Mouse (Mus musculus): ENCODE results near the gene 4930562C15Rik. TPM values are rescaled to one million over a fixed set of nuclear protein-coding genes. Genes with fewer than 3 reads are reported as not detected.

Gene 4930562C15Rik
- polyA plus RNA-seq, 1 experiment from 2014 or later, result 0.05 TPM

- Histone ChIP-seq H3K27ac (ENCODE audit: low read length) (no peak overlapping the region), H3K4me2 (ENCODE audit: low read depth, low read length) (no peak overlapping the region), H3K4me1 (ENCODE audit: control insufficient read depth, low read depth, low read length) (no peaks in the 10 kb centered on the region), H3K36me3 (ENCODE audit: control insufficient read depth, insufficient read depth) (no peaks in the 10 kb centered on the region), H3K27me3 (ENCODE audit: control insufficient read depth, insufficient read depth, low read depth, low read length) (no peaks in the 10 kb centered on the region), H3K9me3 (replicated peaks; ENCODE audit: control insufficient read depth, low read length) (no peaks in the 10 kb centered on the region), H3K4me3 (ENCODE audit: low read depth, low read length) (no peak overlapping the region), H3K9ac (ENCODE audit: low read depth, low read length) (no peak overlapping the region)
- ATAC-seq (ENCODE audit: low read depth), result no peak
- WGBS (ENCODE audit: insufficient replicate concordance), result 52% methylated on average over 7 of the region's 7 CpGs
These were observed 15.1 kb downstream of the 4930562C15Rik start for GRCm38 (mm10) chr16:4850361-4850760.

DNA sequence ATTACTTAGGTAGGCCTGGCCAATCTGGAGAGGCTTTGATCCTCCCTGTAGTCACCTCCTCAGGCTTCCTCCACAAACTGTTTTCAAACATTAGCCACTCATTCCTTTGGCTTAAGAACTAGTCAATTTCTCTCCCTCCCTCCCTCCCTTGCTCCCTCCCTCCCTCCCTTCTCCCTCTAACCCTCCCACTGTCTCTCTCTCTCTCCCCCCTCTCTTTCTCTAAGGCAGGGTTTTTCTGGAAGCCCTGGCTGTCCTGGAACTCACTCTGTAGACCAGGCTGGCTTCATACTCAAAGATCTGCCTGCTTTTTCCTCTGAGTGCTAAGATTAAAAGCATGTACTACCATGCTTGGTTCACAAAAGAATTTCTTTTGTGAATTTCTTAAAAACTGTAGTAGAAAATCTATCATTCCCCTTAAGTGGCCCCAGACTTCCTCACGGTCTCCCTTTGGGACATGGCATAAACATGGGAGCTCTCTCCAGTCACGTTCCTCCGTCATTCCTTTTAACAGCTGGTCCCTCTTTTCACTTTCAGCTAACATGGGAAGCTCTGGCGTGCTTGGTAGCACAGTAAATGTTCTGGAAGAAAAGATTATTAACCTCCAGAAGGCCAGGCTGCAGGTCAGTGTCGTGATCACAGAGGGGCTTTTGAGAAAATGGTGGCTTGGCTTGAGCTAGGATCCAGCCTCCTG is 15.9 kb downstream of the 4930562C15Rik start:
- H3K4me2 ChIP-seq (ENCODE audit: low read depth, low read length), result no peak overlapping the region
- H3K27me3 ChIP-seq (ENCODE audit: control insufficient read depth, insufficient read depth, low read depth, low read length), result no peaks in the 10 kb centered on the region
- no peak for ATAC-seq (ENCODE audit: low read depth)
- H3K27ac ChIP-seq (ENCODE audit: low read length), result no peak overlapping the region
- no peak overlapping the region for H3K9ac ChIP-seq (ENCODE audit: low read depth, low read length)
- no peaks in the 10 kb centered on the region for H3K36me3 ChIP-seq (ENCODE audit: control insufficient read depth, insufficient read depth)
- no peak overlapping the region for H3K4me3 ChIP-seq (ENCODE audit: low read depth, low read length)
- H3K4me1 ChIP-seq (ENCODE audit: control insufficient read depth, low read depth, low read length), result no peaks in the 10 kb centered on the region
- no peaks in the 10 kb centered on the region for H3K9me3 ChIP-seq (replicated peaks; ENCODE audit: control insufficient read depth, low read length)
- 62% methylated on average over 5 of the region's 5 CpGs for WGBS (ENCODE audit: insufficient replicate concordance)

DNA sequence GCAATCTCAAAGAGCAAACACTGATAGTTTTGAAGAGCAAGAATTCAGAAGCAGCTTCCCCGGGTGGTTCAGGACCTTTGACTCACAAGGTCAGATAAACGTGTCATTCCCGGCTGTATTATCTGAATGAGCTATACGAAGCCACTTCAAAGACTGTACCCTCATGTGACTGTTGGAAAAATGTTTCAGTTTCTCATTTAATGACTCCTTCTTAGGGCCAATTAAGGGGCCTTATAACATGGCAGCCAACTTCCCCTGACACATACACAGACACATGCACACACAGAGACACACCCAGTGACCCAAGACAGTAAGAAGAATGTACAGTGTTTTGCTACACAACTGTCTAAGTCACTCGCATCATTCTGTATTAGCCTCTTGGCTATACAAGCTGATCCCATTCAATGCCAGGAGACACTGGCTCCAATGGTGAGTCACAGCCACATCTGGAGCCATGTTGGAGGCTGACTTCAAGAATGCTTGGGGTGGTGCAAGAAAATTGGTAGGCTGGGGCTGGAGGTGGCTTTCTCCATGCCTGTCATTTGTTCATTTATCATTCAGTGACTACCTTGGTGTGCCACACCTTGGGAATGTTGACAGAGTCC is 19.9 kb downstream of the 4930562C15Rik start:
- no peak overlapping the region for H3K4me2 ChIP-seq (ENCODE audit: low read depth, low read length)
- 43% methylated on average over 5 of the region's 5 CpGs for WGBS (ENCODE audit: insufficient replicate concordance)
- H3K4me3 ChIP-seq (ENCODE audit: low read depth, low read length), result no peak overlapping the region
- H3K27ac ChIP-seq (ENCODE audit: low read length), result no peak overlapping the region
- ATAC-seq (ENCODE audit: low read depth), result no peak
- no peaks in the 10 kb centered on the region for H3K9me3 ChIP-seq (replicated peaks; ENCODE audit: control insufficient read depth, low read length)
- H3K27me3 ChIP-seq (ENCODE audit: control insufficient read depth, insufficient read depth, low read depth, low read length), result no peaks in the 10 kb centered on the region
- no peaks in the 10 kb centered on the region for H3K4me1 ChIP-seq (ENCODE audit: control insufficient read depth, low read depth, low read length)
- H3K36me3 ChIP-seq (ENCODE audit: control insufficient read depth, insufficient read depth), result no peaks in the 10 kb centered on the region
- H3K9ac ChIP-seq (ENCODE audit: low read depth, low read length), result no peak overlapping the region

DNA sequence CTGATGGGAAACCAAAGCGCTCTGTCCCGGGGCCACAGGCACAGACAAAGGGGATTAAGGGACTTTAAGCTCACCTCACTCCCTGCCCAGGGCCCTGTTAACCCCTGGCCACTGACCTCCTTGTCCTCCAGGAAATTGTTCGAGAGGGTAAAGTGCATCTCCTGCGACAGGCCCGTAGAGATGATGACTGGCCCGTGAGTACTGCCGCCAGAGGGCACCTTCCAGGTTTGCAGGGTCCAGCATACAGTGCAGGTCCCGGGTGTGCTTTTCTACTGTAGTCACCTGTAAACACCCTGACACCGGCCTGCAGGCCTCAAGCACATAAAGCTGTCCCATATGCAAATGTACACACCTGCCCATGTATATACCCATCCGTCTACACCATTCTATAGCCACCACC is 26.2 kb downstream of the 4930562C15Rik start:
- no peaks in the 10 kb centered on the region; the same call in 1 of the 2 replicates for H3K4me1 ChIP-seq (ENCODE audit: control insufficient read depth, low read depth, low read length)
- no peaks in the 10 kb centered on the region for H3K36me3 ChIP-seq (ENCODE audit: control insufficient read depth, insufficient read depth)
- H3K27me3 ChIP-seq (ENCODE audit: control insufficient read depth, insufficient read depth, low read depth, low read length), result no peaks in the 10 kb centered on the region
- H3K9ac ChIP-seq (ENCODE audit: low read depth, low read length), result no peak overlapping the region
- WGBS (ENCODE audit: insufficient replicate concordance), result 50% methylated on average over 10 of the region's 10 CpGs
- H3K4me3 ChIP-seq (ENCODE audit: low read depth, low read length), result no peak overlapping the region
- 0 out of 2 replicates have a peak, but pooled peaks have one; percentile 27 for ATAC-seq (ENCODE audit: low read depth)
- H3K27ac ChIP-seq (ENCODE audit: low read length), result no peak overlapping the region
- H3K4me2 ChIP-seq (ENCODE audit: low read depth, low read length), result no peak overlapping the region
- no peaks in the 10 kb centered on the region for H3K9me3 ChIP-seq (replicated peaks; ENCODE audit: control insufficient read depth, low read length)

DNA sequence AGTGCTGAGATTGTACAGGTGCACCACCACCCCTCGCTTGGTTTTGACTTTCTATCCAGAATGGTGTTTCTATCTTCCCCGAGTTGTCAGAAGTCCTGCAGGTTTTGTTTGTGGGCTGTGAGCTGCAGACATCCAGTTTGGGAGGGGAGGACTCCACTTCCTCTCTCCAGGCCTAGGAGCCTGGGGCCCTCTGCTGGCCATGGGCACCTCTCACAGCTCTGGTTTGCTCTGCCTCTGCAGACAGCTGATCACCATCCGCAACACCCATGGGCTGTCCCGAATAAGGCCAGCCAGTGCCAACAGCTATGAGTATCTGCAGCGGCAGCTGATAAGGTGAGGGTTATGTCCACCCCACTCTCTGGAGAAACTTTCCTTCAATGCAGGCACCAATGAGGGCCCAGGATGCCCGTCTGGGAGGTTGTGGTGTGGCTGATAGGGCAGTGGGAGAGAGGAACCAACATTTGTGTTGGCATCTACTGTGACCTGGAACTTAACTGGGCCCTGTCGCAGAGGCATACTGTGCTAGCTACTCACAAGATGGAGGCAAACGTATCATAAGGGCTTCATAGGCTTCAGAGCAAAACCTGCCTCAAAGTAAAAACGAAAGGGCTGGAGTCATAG is 27.8 kb downstream of the 4930562C15Rik start:
- ATAC-seq (ENCODE audit: low read depth), result peak; percentile 69
- Histone ChIP-seq H3K27me3 (ENCODE audit: control insufficient read depth, insufficient read depth, low read depth, low read length) (no peaks in the 10 kb centered on the region), H3K4me2 (ENCODE audit: low read depth, low read length) (no peak overlapping the region), H3K4me1 (ENCODE audit: control insufficient read depth, low read depth, low read length) (no peaks in the 10 kb centered on the region; the same call in 1 of the 2 replicates), H3K36me3 (ENCODE audit: control insufficient read depth, insufficient read depth) (no peaks in the 10 kb centered on the region), H3K9ac (ENCODE audit: low read depth, low read length) (no peak overlapping the region), H3K4me3 (ENCODE audit: low read depth, low read length) (no peak overlapping the region), H3K9me3 (replicated peaks; ENCODE audit: control insufficient read depth, low read length) (no peaks in the 10 kb centered on the region), H3K27ac (ENCODE audit: low read length) (no peak overlapping the region)
- WGBS (ENCODE audit: insufficient replicate concordance), result 22% methylated on average over 9 of the region's 9 CpGs

- no peaks in the 10 kb centered on the region for H3K9me3 ChIP-seq (replicated peaks; ENCODE audit: control insufficient read depth, low read length)
- ATAC-seq (ENCODE audit: low read depth), result no peak
- H3K4me3 ChIP-seq (ENCODE audit: low read depth, low read length), result no peak overlapping the region
- no peak overlapping the region for H3K4me2 ChIP-seq (ENCODE audit: low read depth, low read length)
- 67% methylated on average over 8 of the region's 8 CpGs for WGBS (ENCODE audit: insufficient replicate concordance)
- H3K27me3 ChIP-seq (ENCODE audit: control insufficient read depth, insufficient read depth, low read depth, low read length), result no peaks in the 10 kb centered on the region
- H3K36me3 ChIP-seq (ENCODE audit: control insufficient read depth, insufficient read depth), result no peaks in the 10 kb centered on the region
- H3K9ac ChIP-seq (ENCODE audit: low read depth, low read length), result no peak overlapping the region
- H3K27ac ChIP-seq (ENCODE audit: low read length), result no peak overlapping the region
- no peaks in the 10 kb centered on the region; the same call in 1 of the 2 replicates for H3K4me1 ChIP-seq (ENCODE audit: control insufficient read depth, low read depth, low read length)
These were observed 28.5 kb downstream of the 4930562C15Rik start for GRCm38 (mm10) chr16:4863742-4864141.

DNA sequence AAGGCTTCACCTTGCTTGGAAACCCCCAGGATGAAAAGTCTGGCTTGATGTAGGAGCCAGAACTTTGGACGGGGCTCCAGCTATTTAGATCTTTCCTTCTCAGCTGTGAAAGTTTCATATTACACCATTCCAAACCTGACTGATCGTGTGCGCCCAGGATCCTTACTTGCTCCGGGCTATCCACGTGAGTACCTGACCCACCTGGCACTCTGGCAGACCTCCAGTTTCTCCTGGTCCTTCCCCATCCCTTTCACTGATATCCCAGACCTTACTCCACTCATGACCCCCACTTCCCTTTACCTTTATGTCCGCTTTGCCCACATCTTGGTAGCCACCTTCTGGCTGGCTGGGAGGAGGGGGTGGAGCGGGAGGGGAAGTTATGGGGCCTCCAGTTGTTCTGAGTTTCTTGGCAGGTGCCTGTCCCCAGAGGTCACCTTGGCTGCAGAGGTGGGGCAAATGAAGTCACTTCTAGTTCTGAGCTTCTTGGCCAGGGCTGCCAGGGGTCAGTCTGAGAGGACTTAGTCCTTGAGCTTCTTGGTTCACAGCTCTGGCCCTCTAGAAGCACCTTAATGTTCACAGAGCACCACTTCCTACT is 31.0 kb downstream of the 4930562C15Rik start:
- 50% methylated on average over 7 of the region's 7 CpGs for WGBS (ENCODE audit: insufficient replicate concordance)
- Histone ChIP-seq H3K36me3 (ENCODE audit: control insufficient read depth, insufficient read depth) (0 out of 2 replicates have a peak, but pooled peaks cover 3% of the 10 kb centered on the region), H3K27me3 (ENCODE audit: control insufficient read depth, insufficient read depth, low read depth, low read length) (no peaks in the 10 kb centered on the region), H3K9me3 (replicated peaks; ENCODE audit: control insufficient read depth, low read length) (no peaks in the 10 kb centered on the region), H3K27ac (ENCODE audit: low read length) (no peak overlapping the region), H3K4me3 (ENCODE audit: low read depth, low read length) (no peak overlapping the region), H3K9ac (ENCODE audit: low read depth, low read length) (no peak overlapping the region), H3K4me2 (ENCODE audit: low read depth, low read length) (no peak overlapping the region), H3K4me1 (ENCODE audit: control insufficient read depth, low read depth, low read length) (no peaks in the 10 kb centered on the region; the same call in 1 of the 2 replicates)
- no peak for ATAC-seq (ENCODE audit: low read depth)

DNA sequence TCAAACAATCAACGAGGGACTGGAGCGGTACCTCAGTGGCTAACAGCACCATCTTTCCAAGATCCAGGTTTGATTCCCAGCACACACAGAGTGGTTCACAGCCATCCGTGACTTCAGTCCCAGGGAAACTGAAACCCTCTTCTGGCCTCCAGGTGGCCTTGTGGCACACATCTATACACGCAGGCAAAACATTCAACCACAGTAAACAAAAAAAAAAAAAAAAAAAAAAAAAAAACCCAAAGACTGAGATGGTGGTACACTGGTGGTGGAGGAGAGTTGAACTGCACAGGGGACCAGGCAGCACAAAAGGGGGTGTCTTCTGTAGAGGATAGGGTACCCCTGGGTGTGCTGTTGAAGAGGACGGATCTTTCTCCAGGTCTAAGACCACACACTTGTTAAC is 35.3 kb downstream of the 4930562C15Rik start:
- Histone ChIP-seq H3K4me1 (ENCODE audit: control insufficient read depth, low read depth, low read length) (peaks cover 5% of the 10 kb centered on the region), H3K36me3 (ENCODE audit: control insufficient read depth, insufficient read depth) (peaks cover 3% of the 10 kb centered on the region; the same call in 1 of the 2 replicates), H3K9me3 (replicated peaks; ENCODE audit: control insufficient read depth, low read length) (no peaks in the 10 kb centered on the region), H3K27ac (ENCODE audit: low read length) (no peak overlapping the region), H3K4me2 (ENCODE audit: low read depth, low read length) (no peak overlapping the region), H3K27me3 (ENCODE audit: control insufficient read depth, insufficient read depth, low read depth, low read length) (no peaks in the 10 kb centered on the region), H3K9ac (ENCODE audit: low read depth, low read length) (no peak overlapping the region), H3K4me3 (ENCODE audit: low read depth, low read length) (no peak overlapping the region)
- ATAC-seq (ENCODE audit: low read depth), result no peak
- WGBS (ENCODE audit: insufficient replicate concordance), result 73% methylated on average over 5 of the region's 5 CpGs
